Mouse (Mus musculus): Measurements from ENCODE around the gene Myh14.
A peak's percentile ranks its signal among the peaks of the same experiment; 100 is the strongest.

Gene Myh14

GRCm38 (mm10) chr7:44628402-44629034, 42.1 kb downstream of the Myh14 start:
- DNase-seq = no peak

GRCm38 (mm10) chr7:44626966-44627365, 43.7 kb downstream of the Myh14 start:
- no peak for DNase-seq

GRCm38 (mm10) chr7:44626068-44626385, 44.6 kb downstream of the Myh14 start:
- DNase-seq = no peak

- DNase-seq = peak; percentile 91 to 93
Measured at GRCm38 (mm10) chr7:44625241-44626067, 45.2 kb downstream of the Myh14 start.

GRCm38 (mm10) chr7:44624828-44625227, 45.8 kb downstream of the Myh14 start:
- DNase-seq = peak; percentile 86 to 88

GRCm38 (mm10) chr7:44624543-44624826, 46.2 kb downstream of the Myh14 start:
- no peak for DNase-seq

GRCm38 (mm10) chr7:44623714-44624542, 46.7 kb downstream of the Myh14 start:
- peak; percentile 68 to 75 for DNase-seq

GRCm38 (mm10) chr7:44617059-44617458, 53.6 kb downstream of the Myh14 start:
- no peak for DNase-seq

GRCm38 (mm10) chr7:44615987-44616386, 54.7 kb downstream of the Myh14 start:
- DNase-seq = peak; percentile 72 to 76

- no peak for DNase-seq
Measured at GRCm38 (mm10) chr7:44615309-44615708, 55.3 kb downstream of the Myh14 start.

GRCm38 (mm10) chr7:44614041-44614688, 56.5 kb downstream of the Myh14 start:
- no peak for DNase-seq

- no peak for DNase-seq
Measured at GRCm38 (mm10) chr7:44612192-44612591, 58.5 kb downstream of the Myh14 start.

GRCm38 (mm10) chr7:44606171-44606901, 64.3 kb downstream of the Myh14 start:
- peak in 1 of 2 experiments; percentile 61 for DNase-seq

- DNase-seq = peak in 1 of 2 experiments; percentile 32
Measured at GRCm38 (mm10) chr7:44605436-44605835, 65.2 kb downstream of the Myh14 start.

- no peak for DNase-seq
Measured at GRCm38 (mm10) chr7:44604619-44605018, 66.0 kb downstream of the Myh14 start.

GRCm38 (mm10) chr7:44604139-44604606, 66.5 kb downstream of the Myh14 start:
- DNase-seq = peak; percentile 64 to 77

- DNase-seq = peak in 1 of 2 experiments; percentile 54
Measured at GRCm38 (mm10) chr7:44603186-44603855, 67.3 kb downstream of the Myh14 start.

- peak; percentile 80 for DNase-seq
Measured at GRCm38 (mm10) chr7:44602443-44602842, 68.2 kb downstream of the Myh14 start.

GRCm38 (mm10) chr7:44601646-44602045, 69.0 kb downstream of the Myh14 start:
- DNase-seq = peak in 1 of 2 experiments; percentile 43

GRCm38 (mm10) chr7:44600691-44601262, 69.9 kb downstream of the Myh14 start:
- DNase-seq = no peak

GRCm38 (mm10) chr7:44598336-44598735, 72.3 kb downstream of the Myh14 start:
- DNase-seq = no peak

Measured in cerebellum, adult 18-20 months (tissue).